Mouse (Mus musculus) midbrain, embryonic 14.5 days (tissue): ENCODE data around the gene Plekhg5. TPM values are rescaled to one million over a fixed set of nuclear protein-coding genes. Genes with fewer than 3 reads are reported as not detected.

ENCODE experiments used
- ATAC-seq: fragments of 200-750 bp; cut with Nextera tagmentation; 2 replicates; pipeline ENCODE4 v1.8.0; 2017; ENCODE audit warnings: moderate number of reproducible peaks, moderate library complexity; ENCODE audit not compliant: low FRiP score, low TSS enrichment
- DNase-seq: peaks from one replicate; pipeline ENCODE4 v3.0.0-alpha.2; 2015
- H3K27ac ChIP-seq: fragments of 300-500 bp; sonication (generic); replicated peaks from 2 replicates; pipeline ENCODE4 v1.5.1; 2014; ENCODE audit warnings: mild to moderate bottlenecking, low read depth, low read length, moderate library complexity
- H3K27me3 ChIP-seq: fragments of 300-500 bp; sonication (generic); 2 replicates; pipeline ENCODE4 v1.6.1; 2014; ENCODE audit warnings: low read length, control low read depth, mixed read lengths; ENCODE audit not compliant: control insufficient read depth, insufficient read depth
- H3K36me3 ChIP-seq: fragments of 300-500 bp; sonication (generic); 2 replicates; pipeline ENCODE4 v1.6.1; 2014; ENCODE audit warnings: low read length, control low read depth; ENCODE audit not compliant: control insufficient read depth, insufficient read depth
- H3K4me1 ChIP-seq: fragments of 300-500 bp; sonication (generic); 2 replicates; pipeline ENCODE4 v1.6.1; 2014; ENCODE audit warnings: mild to moderate bottlenecking, antibody characterized with exemption, low read length, control low read depth; ENCODE audit not compliant: control insufficient read depth, insufficient read depth
- H3K4me2 ChIP-seq: fragments of 300-500 bp; sonication (generic); 2 replicates; pipeline ENCODE4 v1.6.1; 2014; ENCODE audit warnings: mild to moderate bottlenecking, low read length, moderate library complexity
- H3K4me3 ChIP-seq: fragments of 300-500 bp; sonication (generic); replicated peaks from 2 replicates; pipeline ENCODE4 v1.5.1; 2014; ENCODE audit warnings: low read depth, low read length
- H3K9ac ChIP-seq: fragments of 300-500 bp; sonication (generic); replicated peaks from 2 replicates; pipeline ENCODE4 v1.6.1; 2014; ENCODE audit warnings: mild to moderate bottlenecking, low read length, moderate library complexity
- H3K9me3 ChIP-seq: fragments of 300-500 bp; sonication (generic); 2 replicates; pipeline ENCODE4 v1.6.1; 2016; ENCODE audit warnings: low read length, control low read depth, mixed read lengths; ENCODE audit not compliant: control insufficient read depth
- WGBS: fragments of 180-500 bp; shearing (Covaris S2); extraction: QIAGEN DNeasy Blood & Tissue Kit; methylation state at CpG from one replicate; pipeline ENCODE4 v1.1.7; 2014; 5-methylcytosine and 5-hydroxymethylcytosine counted together
- polyA plus RNA-seq: library from polyadenylated mRNA; unstranded; fragments of >200 nt; fragmentation: Nextera tagmentation; extraction: Ambion mirVana; gene quantifications from 2 replicates; pipeline ENCODE4 v1.2.1, GENCODE M21; 2014

Gene Plekhg5
- polyA plus RNA-seq, 1 experiment from 2014 or later = 8.0 TPM

GRCm38 (mm10) chr4:152109509-152109908 lies 37.2 kb downstream of the Plekhg5 start:
- Histone ChIP-seq H3K4me3 (no peak overlapping the region), H3K27ac (no peak overlapping the region), H3K4me2 (no peak overlapping the region), H3K9me3 (no peaks in the 10 kb centered on the region), H3K4me1 (peaks cover 15% of the 10 kb centered on the region), H3K36me3 (peaks cover 5% of the 10 kb centered on the region; the same call in 1 of the 2 replicates), H3K27me3 (peaks cover 10% of the 10 kb centered on the region), H3K9ac (no peak overlapping the region)
- 88% methylated on average over 3 of the region's 3 CpGs for WGBS
- ATAC-seq (no peak), DNase-seq (no peak)

DNA sequence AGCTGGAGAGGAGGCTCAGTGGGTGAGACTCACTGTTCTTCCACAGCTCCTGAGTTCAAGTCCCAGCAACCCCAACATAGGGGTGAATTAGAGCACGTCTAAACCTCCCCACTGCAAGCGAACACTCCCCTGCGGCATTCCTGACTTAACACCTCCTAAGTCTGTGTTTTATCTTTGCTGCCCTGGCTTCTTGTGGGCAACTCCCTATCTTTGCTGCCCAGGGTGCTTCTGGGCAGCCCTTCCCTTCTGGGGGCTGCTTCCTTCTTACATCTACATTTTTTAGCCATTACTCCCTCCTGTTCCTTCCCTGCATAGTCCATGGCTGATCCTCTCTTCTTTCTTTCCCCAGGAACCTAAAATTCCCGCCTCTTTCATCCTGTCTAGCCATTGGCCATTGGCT lies 38.4 kb downstream of the Plekhg5 start:
- DNase-seq = no peak
- ATAC-seq = no peak
- peaks cover 5% of the 10 kb centered on the region; the same call in 1 of the 2 replicates for H3K36me3 ChIP-seq
- H3K4me2 ChIP-seq = no peak overlapping the region
- no peaks in the 10 kb centered on the region for H3K9me3 ChIP-seq
- no peak overlapping the region for H3K9ac ChIP-seq
- no peak overlapping the region for H3K4me3 ChIP-seq
- no peak overlapping the region for H3K27ac ChIP-seq
- peaks cover 18% of the 10 kb centered on the region for H3K4me1 ChIP-seq
- peaks cover 21% of the 10 kb centered on the region for H3K27me3 ChIP-seq
- 82% methylated on average over 4 of the region's 4 CpGs for WGBS

- Histone ChIP-seq H3K4me1 (peaks cover 21% of the 10 kb centered on the region), H3K9me3 (no peaks in the 10 kb centered on the region), H3K36me3 (peaks cover 5% of the 10 kb centered on the region; the same call in 1 of the 2 replicates), H3K4me2 (no peak overlapping the region), H3K27me3 (peaks cover 33% of the 10 kb centered on the region), H3K9ac (no peak overlapping the region), H3K4me3 (no peak overlapping the region), H3K27ac (no peak overlapping the region)
- WGBS = 72% methylated on average over 9 of the region's 9 CpGs
- ATAC-seq (no peak), DNase-seq (no peak)
Measured at GRCm38 (mm10) chr4:152112329-152112728, 40.0 kb downstream of the Plekhg5 start.

- WGBS = 56% methylated on average over 16 of the region's 16 CpGs
- Histone ChIP-seq H3K27me3 (peaks cover 46% of the 10 kb centered on the region), H3K4me1 (peaks cover 8% of the 10 kb centered on the region; the same call in 1 of the 2 replicates), H3K4me3 (no peak overlapping the region), H3K27ac (no peak overlapping the region), H3K9ac (no peak overlapping the region), H3K36me3 (peaks cover 5% of the 10 kb centered on the region; the same call in 1 of the 2 replicates), H3K4me2 (no peak overlapping the region), H3K9me3 (no peaks in the 10 kb centered on the region)
- ATAC-seq (no peak), DNase-seq (no peak)
Measured at GRCm38 (mm10) chr4:152114080-152114479, 41.8 kb downstream of the Plekhg5 start.

- 2% methylated on average over 30 of the region's 30 CpGs for WGBS
- no peak within 1 kb of the TSS for H3K27ac ChIP-seq
Measured at GRCm38 (mm10) chr4:152115921-152116612, 43.8 kb downstream of the Plekhg5 start, which contains the start of gene Tnfrsf25. Gene Tnfrsf25 (plus strand): TSS chr4:152115934.

GRCm38 (mm10) chr4:152117538-152117937 lies 45.2 kb downstream of the Plekhg5 start:
- H3K4me2 ChIP-seq = no peak overlapping the region
- H3K27me3 ChIP-seq = peaks cover 81% of the 10 kb centered on the region
- peaks cover 17% of the 10 kb centered on the region; the same call in 1 of the 2 replicates for H3K4me1 ChIP-seq
- no peak overlapping the region for H3K4me3 ChIP-seq
- H3K9me3 ChIP-seq = no peaks in the 10 kb centered on the region
- H3K9ac ChIP-seq = no peak overlapping the region
- ATAC-seq (no peak), DNase-seq (no peak)
- peaks cover 1% of the 10 kb centered on the region; the same call in 1 of the 2 replicates for H3K36me3 ChIP-seq
- no peak overlapping the region for H3K27ac ChIP-seq
- 68% methylated on average over 9 of the region's 9 CpGs for WGBS

More at GRCm38 (mm10) chr4:152115921-152116612, 43.8 kb downstream of the Plekhg5 start, which contains the start of gene Tnfrsf25:
- Histone ChIP-seq H3K27me3 (peaks cover 66% of the 10 kb centered on the region), H3K9me3 (no peaks in the 10 kb centered on the region), H3K4me1 (peaks cover 17% of the 10 kb centered on the region; the same call in 1 of the 2 replicates), H3K4me3 (no peak within 1 kb of the TSS), H3K36me3 (peaks cover 5% of the 10 kb centered on the region; the same call in 1 of the 2 replicates), H3K9ac (no peak within 1 kb of the TSS), H3K4me2 (peak within 1 kb of the TSS; percentile 15; the same call in 1 of the 2 replicates)
- DNase-seq (peak; percentile 18), ATAC-seq (no peak)

GRCm38 (mm10) chr4:152119396-152120292 lies 47.3 kb downstream of the Plekhg5 start:
- H3K27ac ChIP-seq = no peak overlapping the region
- DNase-seq (peak; percentile 60), ATAC-seq (no peak)
- no peaks in the 10 kb centered on the region for H3K36me3 ChIP-seq
- H3K9ac ChIP-seq = 0 out of 2 replicates have a peak overlapping the region, but pooled peaks have one; percentile 2
- no peak overlapping the region for H3K4me3 ChIP-seq
- H3K4me2 ChIP-seq = peak overlapping the region; percentile 21; the same call in 1 of the 2 replicates
- peaks cover 17% of the 10 kb centered on the region; the same call in 1 of the 2 replicates for H3K4me1 ChIP-seq
- WGBS = 3% methylated on average over 39 of the region's 39 CpGs
- H3K27me3 ChIP-seq = peaks cover 94% of the 10 kb centered on the region
- H3K9me3 ChIP-seq = no peaks in the 10 kb centered on the region
